Mouse (Mus musculus) CD4-positive, CD25-positive, alpha-beta regulatory T cell (primary cell): ENCODE data around the gene Serpinh1. TPM values are rescaled to one million over a fixed set of nuclear protein-coding genes. Genes with fewer than 3 reads are reported as not detected.

Experiments
- polyA plus RNA-seq: library from polyadenylated mRNA; unstranded; fragments of 100-300 nt; shearing (Covaris generic); gene quantifications from one replicate; pipeline ENCODE4 v1.2.1, GENCODE M21; 2017

Gene Serpinh1
- polyA plus RNA-seq: 0.42 TPM

GRCm38 (mm10) chr7:99352526-99353400 is at the start of gene Serpinh1:
TSS of gene Serpinh1 (minus strand) at chr7:99353239.

DNA sequence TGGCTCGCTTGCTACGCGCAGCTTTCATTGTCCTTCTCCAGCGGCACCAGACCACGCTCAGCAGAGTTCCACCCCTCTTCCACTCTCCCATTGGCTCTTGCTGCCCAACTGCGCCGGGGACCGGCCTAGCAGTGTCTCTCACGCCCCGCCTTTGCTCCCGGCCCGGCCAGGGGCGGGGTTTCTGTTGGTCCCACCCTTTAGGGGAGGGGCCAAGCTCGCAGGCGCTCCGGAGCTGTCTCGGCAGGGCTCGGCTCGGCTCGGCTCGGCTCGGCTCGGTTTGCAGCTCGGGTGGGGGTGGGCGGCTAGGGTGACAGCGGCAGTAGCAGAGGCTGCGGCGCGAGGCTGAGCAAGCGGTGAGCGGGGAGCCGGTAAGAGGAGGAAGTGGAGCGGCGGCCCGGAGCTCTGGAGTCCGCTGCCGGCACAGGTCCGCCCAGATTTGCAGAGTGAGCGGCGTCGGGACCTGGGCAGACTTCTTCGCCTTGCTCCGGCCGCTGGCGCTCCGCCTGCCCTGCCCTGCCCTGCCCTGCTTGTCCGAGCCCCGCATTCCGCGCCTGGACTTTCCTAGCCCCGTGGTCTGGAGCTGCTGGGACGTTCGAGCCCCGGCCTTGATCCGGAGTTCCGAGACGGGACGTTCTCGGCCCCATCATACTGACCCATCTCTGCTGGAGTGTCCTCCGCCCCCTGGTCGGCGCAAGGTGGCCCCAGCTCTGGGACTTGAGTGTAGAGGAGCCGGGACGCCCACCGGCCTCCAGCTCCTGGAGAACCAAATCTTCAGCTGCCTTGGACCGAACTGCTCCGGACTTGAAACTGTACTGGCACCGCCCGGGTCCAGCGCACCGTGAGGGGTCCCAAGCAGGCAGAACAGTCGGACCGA is 28.4 kb upstream of the Serpinh1 start, which contains the start of gene Gdpd5:
Gdpd5 (plus strand) TSS at position 201 of the 874 bp plus-strand sequence.

Other genes starting within 250 kb of the Serpinh1 start
- gene Uvrag, start 212.1 kb downstream of the Serpinh1 start, polyA plus RNA-seq: 74.4 TPM
- gene Dgat2, start 170.5 kb downstream of the Serpinh1 start, polyA plus RNA-seq: 9.0 TPM
- gene Mogat2, start 114.6 kb downstream of the Serpinh1 start, polyA plus RNA-seq: not detected
- 22.7 TPM for gene Map6, start 85.8 kb downstream of the Serpinh1 start, polyA plus RNA-seq
- 17.5 TPM for gene Gdpd5, start 28.2 kb upstream of the Serpinh1 start, polyA plus RNA-seq
- gene Klhl35, start 112.8 kb upstream of the Serpinh1 start, polyA plus RNA-seq: 4.3 TPM
- 1,250 TPM for gene Rps3, start 130.5 kb upstream of the Serpinh1 start, polyA plus RNA-seq
- gene Arrb1, start 182.2 kb upstream of the Serpinh1 start, polyA plus RNA-seq: 21.7 TPM